Mouse (Mus musculus) myocyte (in vitro differentiated cells): ENCODE measurements around the gene Galnt7.

ENCODE experiments used
- E2F4 ChIP-seq: IDR thresholded peaks from one replicate; pipeline ENCODE4 v1.6.1; 2011; ENCODE audit warnings: mild to moderate bottlenecking, control low read depth, moderate library complexity; ENCODE audit not compliant: insufficient read depth
- MAX ChIP-seq: IDR thresholded peaks from one replicate; pipeline ENCODE4 v1.6.1; 2011; ENCODE audit warnings: low read depth, mild to moderate bottlenecking, control low read depth
- MYOD1 ChIP-seq, 3 experiments: IDR thresholded peaks; one replicate each; pipeline ENCODE4 v1.6.1; 2011; ENCODE audit warnings: control low read depth in 2 of 3, low read depth in 2 of 3, mild to moderate bottlenecking in 2 of 3, moderate library complexity in 1 of 3; ENCODE audit not compliant: insufficient read length in 2 of 3, control insufficient read depth in 1 of 3
- POLR2A ChIP-seq: IDR thresholded peaks from one replicate; pipeline ENCODE4 v1.6.1; 2011; ENCODE audit warnings: low read depth, mild to moderate bottlenecking, control low read depth, moderate library complexity; ENCODE audit not compliant: insufficient read length
- REST ChIP-seq: IDR thresholded peaks from one replicate; pipeline ENCODE4 v1.6.1; 2011; ENCODE audit warnings: mild to moderate bottlenecking, control low read depth, moderate library complexity; ENCODE audit not compliant: insufficient read depth, insufficient read length
- USF1 ChIP-seq: IDR thresholded peaks from one replicate; pipeline ENCODE4 v1.6.1; 2011; ENCODE audit warnings: low read depth, mild to moderate bottlenecking, control low read depth, moderate library complexity

DNA sequence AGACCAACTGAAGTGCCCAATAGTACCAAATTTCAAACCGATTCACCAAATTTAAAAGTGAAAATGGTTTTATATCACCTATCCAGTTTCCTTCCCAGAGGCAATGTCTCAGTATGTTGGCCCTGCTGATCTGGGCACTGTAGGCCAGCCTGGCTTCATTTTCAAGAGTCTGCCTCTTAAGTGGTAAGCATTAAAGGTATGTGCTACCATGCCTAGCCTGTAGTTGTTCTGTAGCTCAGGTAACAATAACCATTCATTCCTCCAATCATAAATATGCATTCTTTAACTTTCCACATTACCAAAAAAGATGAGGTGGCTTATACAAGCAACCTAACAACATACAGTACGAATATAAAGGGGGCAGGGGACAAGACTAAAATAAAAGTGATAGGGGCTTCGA is 135.1 kb downstream of the Galnt7 start:
- TF ChIP-seq POLR2A = no peak
- no peak for TF ChIP-seq MAX
- TF ChIP-seq REST = no peak
- no peak for TF ChIP-seq USF1
- TF ChIP-seq E2F4 = no peak
- no peak for TF ChIP-seq MYOD1 (IDR thresholded peaks at IDR 0.05; ENCODE audit: control insufficient read depth in 1 of 3, insufficient read length in 2 of 3, low read depth in 2 of 3)
